Comparison of ENCODE assay signal across 15 mouse cellular contexts in the genomic region with DNA sequence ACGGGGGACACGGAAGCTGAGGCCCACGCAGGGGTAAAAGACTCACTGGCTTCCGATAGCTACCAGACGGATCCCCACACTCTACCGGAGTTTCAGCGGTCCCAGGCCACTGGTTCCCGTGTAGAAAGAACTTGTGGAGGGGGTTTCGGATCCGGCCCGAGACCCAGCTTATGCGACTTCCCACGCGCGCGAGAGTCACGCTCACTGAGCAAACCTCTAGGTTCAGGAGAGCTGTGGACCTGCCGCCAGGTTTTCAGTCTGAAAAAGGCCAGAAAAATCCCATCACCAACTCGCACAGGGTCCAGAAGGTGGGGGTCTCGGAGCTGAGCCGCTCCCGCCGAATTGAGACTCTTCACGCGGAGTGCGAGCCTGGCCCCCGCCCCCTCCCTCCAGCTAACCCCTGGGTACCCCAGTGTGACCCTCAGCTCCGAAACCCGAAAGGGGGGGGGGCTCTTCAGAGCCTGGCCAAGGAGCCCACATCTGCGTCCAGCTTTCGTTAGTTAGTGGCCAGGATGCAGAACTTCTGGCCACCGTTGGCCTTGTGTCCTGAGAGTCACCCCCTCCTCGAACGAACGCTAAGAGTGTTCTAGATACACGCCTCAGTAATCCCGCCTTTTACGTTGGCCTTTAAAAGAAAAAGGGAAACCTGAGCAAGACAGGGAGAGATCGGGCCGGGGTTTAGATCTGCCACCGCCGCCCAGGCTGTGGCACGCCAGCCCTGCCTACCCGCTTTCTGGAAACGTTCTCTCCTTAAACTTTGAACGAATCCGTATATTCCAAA. TPM values are rescaled to one million over a fixed set of nuclear protein-coding genes. Genes with fewer than 3 reads are reported as not detected.
A peak's percentile ranks its signal among the peaks of the same experiment; 100 is the strongest.
DNase-seq lines count a peak whose midpoint lies in the region; ATAC-seq lines count a peak whose summit lies in the region.
"Had no signal": no experiment of that assay in that cellular context is flagged by ENCODE, and none has a peak within 500 bp of the region (broad histone marks: within the 10 kb centered on the region; RNA-seq: fewer than 3 reads in every experiment).

No protein-coding gene starts in this region.

- ATAC-seq in forebrain, embryonic 12.5 days (ENCODE audit: low FRiP score) = no peak
- no peak for ATAC-seq in forebrain, embryonic 13.5 days
- no peak for ATAC-seq in embryonic facial prominence, embryonic 11.5 days (replicated peaks; ENCODE audit: insufficient number of reproducible peaks, low FRiP score, low TSS enrichment, low read depth)
- ATAC-seq in neural tube, embryonic 12.5 days (ENCODE audit: low FRiP score, low read depth) = no peak
- ATAC-seq: Patski had no signal

- WGBS in forebrain, embryonic 12.5 days = under 1% methylated on average over 47 of the region's 47 CpGs
- 1% methylated on average over 47 of the region's 47 CpGs for WGBS in forebrain, embryonic 13.5 days
- WGBS in embryonic facial prominence, embryonic 11.5 days = under 1% methylated on average over 47 of the region's 47 CpGs
- under 1% methylated on average over 47 of the region's 47 CpGs for WGBS in neural tube, embryonic 12.5 days

- H3K4me1 ChIP-seq in forebrain, embryonic 12.5 days = peaks cover 6% of the 10 kb centered on the region; the same call in 1 of the 2 replicates
- peaks cover 7% of the 10 kb centered on the region; the same call in 1 of the 2 replicates for H3K4me1 ChIP-seq in forebrain, embryonic 13.5 days
- no peaks in the 10 kb centered on the region; the same call in 1 of the 2 replicates for H3K4me1 ChIP-seq in embryonic facial prominence, embryonic 11.5 days (ENCODE audit: control insufficient read depth, insufficient read depth, low read length)
- no peaks in the 10 kb centered on the region for H3K4me1 ChIP-seq in neural tube, embryonic 12.5 days

- intact Hi-C loops in left cerebral cortex, postnatal 36 days (cut with DNase I) = no loop called here

- H3K4me3 ChIP-seq in forebrain, embryonic 12.5 days (replicated peaks) = no peak overlapping the region
- H3K4me3 ChIP-seq in forebrain, embryonic 13.5 days = no peak overlapping the region
- H3K4me3 ChIP-seq in embryonic facial prominence, embryonic 11.5 days (ENCODE audit: low read depth, low read length) = no peak overlapping the region
- peak overlapping the region; percentile 7; the same call in 1 of the 2 replicates for H3K4me3 ChIP-seq in neural tube, embryonic 12.5 days

- H3K9me3 ChIP-seq in forebrain, embryonic 12.5 days = no peaks in the 10 kb centered on the region
- no peaks in the 10 kb centered on the region for H3K9me3 ChIP-seq in forebrain, embryonic 13.5 days (replicated peaks)
- no peaks in the 10 kb centered on the region for H3K9me3 ChIP-seq in embryonic facial prominence, embryonic 11.5 days (replicated peaks; ENCODE audit: control insufficient read depth, low read length)
- no peaks in the 10 kb centered on the region for H3K9me3 ChIP-seq in neural tube, embryonic 12.5 days

- peak; percentile 35 to 52 for DNase-seq in kidney, postnatal 4 days
- no peak for DNase-seq in kidney, adult 11 months
- peak; percentile 48 for DNase-seq in embryonic facial prominence, embryonic 11.5 days (ENCODE audit: low spot score)
- no peak for DNase-seq in left cerebral cortex, postnatal 36 days (ENCODE audit: low spot score in 2 of 2)
- DNase-seq in urinary bladder, postnatal 4 days (ENCODE audit: low spot score in 2 of 2) = no peak
- DNase-seq: left cerebral cortex, postnatal 4 days; thymus, postnatal 36 days had no signal

- no peaks in the 10 kb centered on the region for H3K36me3 ChIP-seq in forebrain, embryonic 12.5 days (replicated peaks)
- H3K36me3 ChIP-seq in forebrain, embryonic 13.5 days (ENCODE audit: poor library complexity, severe bottlenecking) = no peaks in the 10 kb centered on the region
- no peaks in the 10 kb centered on the region for H3K36me3 ChIP-seq in embryonic facial prominence, embryonic 11.5 days (replicated peaks; ENCODE audit: control insufficient read depth, insufficient read depth, low read depth, low read length)
- no peaks in the 10 kb centered on the region for H3K36me3 ChIP-seq in neural tube, embryonic 12.5 days

- no peak overlapping the region for H3K9ac ChIP-seq in forebrain, embryonic 12.5 days
- no peak overlapping the region for H3K9ac ChIP-seq in forebrain, embryonic 13.5 days
- H3K9ac ChIP-seq in embryonic facial prominence, embryonic 11.5 days (replicated peaks; ENCODE audit: low read length) = no peak overlapping the region; the same call in 1 of the 2 replicates
- H3K9ac ChIP-seq in neural tube, embryonic 12.5 days = no peak overlapping the region

- 0 out of 2 replicates have a peak overlapping the region, but pooled peaks have one; percentile 6 for H3K4me2 ChIP-seq in forebrain, embryonic 12.5 days
- no peak overlapping the region for H3K4me2 ChIP-seq in forebrain, embryonic 13.5 days
- peak overlapping the region; percentile 16 for H3K4me2 ChIP-seq in embryonic facial prominence, embryonic 11.5 days (ENCODE audit: low read depth, low read length)
- no peak overlapping the region for H3K4me2 ChIP-seq in neural tube, embryonic 12.5 days (replicated peaks)

- H3K27ac ChIP-seq in forebrain, embryonic 12.5 days = no peak overlapping the region
- H3K27ac ChIP-seq in forebrain, embryonic 13.5 days = no peak overlapping the region
- no peak overlapping the region for H3K27ac ChIP-seq in embryonic facial prominence, embryonic 11.5 days (replicated peaks; ENCODE audit: low read depth, low read length)
- no peak overlapping the region for H3K27ac ChIP-seq in neural tube, embryonic 12.5 days
- H3K27ac ChIP-seq: macrophage had no signal

- peaks cover 93% of the 10 kb centered on the region for H3K27me3 ChIP-seq in forebrain, embryonic 12.5 days
- peaks cover 95% of the 10 kb centered on the region for H3K27me3 ChIP-seq in forebrain, embryonic 13.5 days
- peaks cover 58% of the 10 kb centered on the region for H3K27me3 ChIP-seq in embryonic facial prominence, embryonic 11.5 days (ENCODE audit: control insufficient read depth, insufficient read depth, low read length)
- peaks cover 95% of the 10 kb centered on the region for H3K27me3 ChIP-seq in neural tube, embryonic 12.5 days (replicated peaks)
- H3K27me3 ChIP-seq: Patski had no signal

RNA-seq across cellular contexts. Expression of a gene that starts 5.5 kb away (rescaled TPM):
- polyA plus RNA-seq in forebrain, embryonic 12.5 days (2016; fragmentation: Nextera tagmentation; extraction: Ambion mirVana) = 1.1 and 1.8 TPM in 2 replicates
- polyA plus RNA-seq in forebrain, embryonic 13.5 days (2015; fragmentation: Nextera tagmentation; extraction: Ambion mirVana) = 0.12 and 0.35 TPM in 2 replicates
- 3.0 and 3.9 TPM in 2 replicates for polyA plus RNA-seq in embryonic facial prominence, embryonic 11.5 days (2014; fragmentation: Nextera tagmentation; extraction: Ambion mirVana)
- 0.16 and 0.22 TPM in 2 replicates for polyA plus RNA-seq in neural tube, embryonic 12.5 days (2016; fragmentation: Nextera tagmentation; extraction: Ambion mirVana)
- total RNA-seq in left cerebral cortex, postnatal 36 days (2021) = under 1 TPM in 1 of 2 experiments, not detected in 1; 0.12 TPM
- total RNA-seq: neutrophil, adult 5-6 weeks had no signal
- polyA plus RNA-seq: large intestine, adult 2 months; macrophage; small intestine, adult 2 months had no signal

Comparison
In these comparisons a context has a peak if more than half of its experiments do, and no peak if none do; other contexts are left out.
1. H3K4me2 ChIP-seq: peak in forebrain, embryonic 12.5 days (single experiment) and embryonic facial prominence, embryonic 11.5 days (single experiment); none in forebrain, embryonic 13.5 days (single experiment) and neural tube, embryonic 12.5 days (single experiment).
2. DNase-seq: peak in kidney, postnatal 4 days (2 of 2) and embryonic facial prominence, embryonic 11.5 days (single experiment); none in kidney, adult 11 months (single experiment), left cerebral cortex, postnatal 36 days (0 of 2) and urinary bladder, postnatal 4 days (0 of 2).